Mouse (Mus musculus) neural tube, embryonic 13.5 days (tissue): ENCODE measurements around the gene Skap2. TPM values are rescaled to one million over a fixed set of nuclear protein-coding genes. Genes with fewer than 3 reads are reported as not detected.

Experiments
- ATAC-seq: fragments of 200-750 bp; cut with Nextera tagmentation; 2 replicates; pipeline ENCODE4 v1.8.0; 2017; ENCODE audit warnings: low read depth, mild to moderate bottlenecking, moderate TSS enrichment, moderate library complexity
- H3K27ac ChIP-seq: fragments of 300-500 bp; sonication (generic); replicated peaks from 2 replicates; pipeline ENCODE4 v1.5.1; 2015; ENCODE audit warnings: moderate library complexity, mild to moderate bottlenecking, inconsistent platforms
- H3K27me3 ChIP-seq: fragments of 300-500 bp; sonication (generic); 2 replicates; pipeline ENCODE4 v1.6.1; 2015; ENCODE audit warnings: mild to moderate bottlenecking, inconsistent platforms
- H3K36me3 ChIP-seq: fragments of 300-500 bp; sonication (generic); 2 replicates; pipeline ENCODE4 v1.6.1; 2015; ENCODE audit warnings: mild to moderate bottlenecking, inconsistent platforms
- H3K4me1 ChIP-seq: fragments of 300-500 bp; sonication (generic); replicated peaks from 2 replicates; pipeline ENCODE4 v1.6.1; 2015; ENCODE audit warnings: inconsistent platforms
- H3K4me2 ChIP-seq: fragments of 300-500 bp; sonication (generic); 2 replicates; pipeline ENCODE4 v1.6.1; 2015; ENCODE audit warnings: inconsistent platforms, mild to moderate bottlenecking, moderate library complexity
- H3K4me3 ChIP-seq: fragments of 300-500 bp; sonication (generic); 2 replicates; pipeline ENCODE4 v1.5.1; 2015; ENCODE audit warnings: mild to moderate bottlenecking, inconsistent platforms
- H3K9ac ChIP-seq: fragments of 300-500 bp; sonication (generic); 2 replicates; pipeline ENCODE4 v1.6.1; 2015; ENCODE audit warnings: moderate library complexity, mild to moderate bottlenecking, inconsistent platforms
- H3K9me3 ChIP-seq: fragments of 300-500 bp; sonication (generic); 2 replicates; pipeline ENCODE4 v1.6.1; 2016; ENCODE audit warnings: inconsistent platforms
- WGBS: fragments of 180-500 bp; shearing (Covaris S2); methylation state at CpG from one replicate; pipeline ENCODE4 v1.1.7; 2015; 5-methylcytosine and 5-hydroxymethylcytosine counted together
- polyA plus RNA-seq: library from polyadenylated mRNA; unstranded; fragments of >200 nt; fragmentation: Nextera tagmentation; extraction: Ambion mirVana; gene quantifications from 2 replicates; pipeline ENCODE4 v1.2.1, GENCODE M21; 2015

The Skap2 gene
- polyA plus RNA-seq, 1 experiment from 2014 or later, result 37.0 TPM

DNA sequence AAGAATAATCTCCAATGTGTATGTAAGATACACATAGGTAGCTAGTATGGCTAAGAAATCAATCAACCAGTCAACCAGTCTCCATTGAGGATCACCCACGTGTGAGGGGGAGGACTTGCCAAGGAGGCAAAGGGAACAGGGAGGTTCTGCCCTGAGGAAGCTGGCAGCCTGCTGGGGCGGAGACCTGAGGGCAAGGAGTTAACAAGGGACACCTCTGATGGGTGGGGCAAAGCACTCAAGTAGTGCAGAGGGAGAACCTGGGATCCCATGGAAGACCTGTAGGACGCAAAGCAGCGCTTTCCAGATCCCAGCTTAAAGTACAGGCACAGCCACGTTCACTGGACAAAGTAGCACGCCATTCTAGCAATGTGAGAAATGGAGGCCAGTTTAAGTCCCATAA lies 131.6 kb downstream of the Skap2 start:
- ATAC-seq, result no peak
- H3K4me1 ChIP-seq, result peaks cover 62% of the 10 kb centered on the region
- H3K4me2 ChIP-seq, result 0 out of 2 replicates have a peak overlapping the region, but pooled peaks have one; percentile 11
- 34% methylated on average over 6 of the region's 6 CpGs for WGBS
- H3K9ac ChIP-seq, result no peak overlapping the region
- no peaks in the 10 kb centered on the region for H3K27me3 ChIP-seq
- H3K27ac ChIP-seq, result peak overlapping the region; percentile 42; the same call in 1 of the 2 replicates
- H3K9me3 ChIP-seq, result no peaks in the 10 kb centered on the region
- H3K4me3 ChIP-seq, result no peak overlapping the region
- H3K36me3 ChIP-seq, result no peaks in the 10 kb centered on the region

DNA sequence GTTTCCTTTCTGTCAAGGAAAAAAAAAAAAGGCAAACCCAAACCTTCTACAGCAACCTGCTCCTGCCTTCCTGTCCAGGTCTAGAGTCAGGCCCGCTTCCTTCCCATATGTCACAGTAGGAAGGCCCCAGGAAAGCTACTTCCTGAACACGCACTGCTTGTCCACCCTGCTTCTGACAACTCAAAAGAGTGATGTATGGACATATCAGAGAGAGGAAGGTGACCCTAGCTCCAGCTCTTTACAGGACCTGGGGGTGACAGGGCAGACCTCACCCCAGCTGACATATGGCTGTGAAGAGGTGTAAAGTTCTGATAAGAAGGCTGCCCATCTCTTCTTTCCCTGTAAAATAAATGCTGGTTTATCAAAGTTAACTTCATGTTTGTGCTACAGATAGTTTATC lies 133.8 kb downstream of the Skap2 start:
- no peaks in the 10 kb centered on the region for H3K9me3 ChIP-seq
- 84% methylated on average over 2 of the region's 2 CpGs for WGBS

DNA sequence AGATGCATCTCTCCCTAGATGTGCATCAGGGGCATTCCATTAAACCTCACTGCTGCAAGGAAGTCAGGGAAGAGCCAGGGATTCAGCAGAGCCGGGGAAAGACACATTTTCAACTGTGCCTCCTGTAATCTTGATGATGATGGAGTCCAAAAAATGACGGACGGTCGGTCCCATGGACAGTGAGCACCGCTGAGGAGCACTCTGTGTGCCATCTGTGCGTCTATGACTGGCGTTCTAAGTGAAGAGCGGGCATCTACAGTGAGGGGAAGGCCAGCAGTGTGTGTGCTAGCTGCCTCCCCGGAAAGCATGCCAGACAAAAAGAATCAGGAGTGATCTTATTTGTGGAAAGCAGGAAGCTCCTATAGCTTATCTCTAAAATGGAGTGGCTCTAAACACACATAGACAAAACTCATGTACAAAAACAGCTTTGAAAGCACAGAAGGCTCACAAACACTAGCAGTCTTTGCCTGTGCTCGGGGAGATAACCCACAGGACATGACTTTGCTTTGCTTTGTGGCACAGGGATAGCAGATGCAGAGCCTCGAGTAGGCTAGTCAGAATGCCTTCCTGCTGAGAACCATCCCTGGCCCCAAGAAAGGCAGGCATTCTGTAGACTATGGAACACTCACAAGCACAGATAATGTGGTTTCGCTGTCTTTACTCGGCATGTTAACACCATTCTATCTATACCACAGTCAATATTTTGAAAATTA lies 135.4 kb downstream of the Skap2 start:
- Histone ChIP-seq H3K27me3 (no peaks in the 10 kb centered on the region), H3K4me2 (peak overlapping the region; percentile 10; the same call in 1 of the 2 replicates), H3K4me1 (peaks cover 64% of the 10 kb centered on the region)

More for the DNA sequence above, 133.8 kb downstream of the Skap2 start:
- Histone ChIP-seq H3K27ac (no peak overlapping the region), H3K27me3 (no peaks in the 10 kb centered on the region), H3K4me3 (no peak overlapping the region), H3K4me1 (peaks cover 76% of the 10 kb centered on the region), H3K4me2 (no peak overlapping the region), H3K9ac (no peak overlapping the region), H3K36me3 (no peaks in the 10 kb centered on the region)
- ATAC-seq, result no peak

DNA sequence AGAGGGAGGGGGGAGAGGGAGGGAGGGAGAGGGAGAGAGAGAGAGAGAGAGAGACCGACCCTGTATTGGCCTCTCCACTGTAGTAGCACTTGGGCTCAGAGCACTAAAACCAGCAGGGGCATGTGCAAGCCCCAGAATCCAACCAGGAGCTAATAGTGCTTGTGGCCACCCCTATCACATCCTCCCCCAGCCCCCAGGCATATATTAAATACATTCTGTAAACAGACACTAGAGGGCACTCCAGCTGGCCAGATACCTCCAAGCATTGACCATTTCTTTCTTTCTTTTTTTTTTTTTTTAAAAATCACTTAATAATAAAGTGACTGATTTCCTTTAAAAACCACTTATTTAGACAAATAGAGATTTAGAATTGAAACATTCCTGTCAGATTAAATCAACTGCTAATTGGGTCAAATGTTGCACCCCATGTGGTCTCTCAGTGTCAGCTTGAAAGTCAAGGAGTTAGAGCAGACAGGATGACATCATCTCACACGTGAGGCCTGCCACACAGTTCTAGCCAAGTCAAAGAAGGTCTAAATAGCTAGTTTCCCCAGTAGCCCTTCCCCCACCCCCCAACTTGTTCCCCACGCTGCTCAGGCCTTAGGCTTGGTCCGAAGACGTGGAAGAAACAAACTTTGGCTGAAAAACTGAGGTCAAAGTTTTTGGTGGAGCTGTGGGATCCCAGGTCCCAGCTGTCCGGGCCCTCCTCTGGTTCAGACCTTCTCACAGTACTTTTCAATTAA lies 136.3 kb downstream of the Skap2 start:
- Histone ChIP-seq H3K36me3 (no peaks in the 10 kb centered on the region), H3K27ac (peak overlapping the region; percentile 61), H3K4me3 (no peak overlapping the region), H3K9me3 (no peaks in the 10 kb centered on the region), H3K27me3 (no peaks in the 10 kb centered on the region), H3K4me1 (peaks cover 64% of the 10 kb centered on the region), H3K4me2 (peak overlapping the region; percentile 21), H3K9ac (0 out of 2 replicates have a peak overlapping the region, but pooled peaks have one; percentile 36)
- 16% methylated on average over 6 of the region's 6 CpGs for WGBS
- peak; percentile 80 for ATAC-seq

More for the DNA sequence above, 135.4 kb downstream of the Skap2 start:
- Histone ChIP-seq H3K9ac (peak overlapping the region; percentile 47; the same call in 1 of the 2 replicates), H3K36me3 (no peaks in the 10 kb centered on the region), H3K27ac (peak overlapping the region; percentile 78), H3K9me3 (no peaks in the 10 kb centered on the region), H3K4me3 (no peak overlapping the region)
- ATAC-seq, result no peak
- WGBS, result 40% methylated on average over 13 of the region's 13 CpGs

DNA sequence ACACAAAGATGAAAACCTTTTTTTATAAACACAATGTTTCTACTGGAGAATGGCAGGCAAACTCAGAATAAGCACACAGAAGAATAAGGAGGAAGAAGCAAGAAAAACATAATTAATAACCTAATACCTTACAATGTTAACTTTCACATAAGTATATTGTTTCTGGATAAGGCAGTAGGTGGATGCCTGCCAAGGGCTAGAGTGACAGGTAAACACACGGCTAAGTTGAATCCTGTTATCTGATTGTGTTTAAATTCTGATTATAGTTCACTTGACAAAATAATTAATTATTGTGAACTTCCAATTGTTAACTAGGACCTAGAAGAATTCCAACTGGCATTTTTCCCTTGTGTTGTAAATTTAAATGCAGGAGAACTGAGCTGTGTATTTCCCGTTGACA lies 138.3 kb downstream of the Skap2 start:
- H3K27me3 ChIP-seq, result no peaks in the 10 kb centered on the region
- H3K4me2 ChIP-seq, result no peak overlapping the region
- H3K4me1 ChIP-seq, result peaks cover 57% of the 10 kb centered on the region
- H3K9me3 ChIP-seq, result no peaks in the 10 kb centered on the region
- H3K36me3 ChIP-seq, result no peaks in the 10 kb centered on the region
- no peak overlapping the region for H3K4me3 ChIP-seq
- ATAC-seq, result no peak
- H3K9ac ChIP-seq, result no peak overlapping the region
- 36% methylated on average over 2 of the region's 2 CpGs for WGBS
- no peak overlapping the region for H3K27ac ChIP-seq

DNA sequence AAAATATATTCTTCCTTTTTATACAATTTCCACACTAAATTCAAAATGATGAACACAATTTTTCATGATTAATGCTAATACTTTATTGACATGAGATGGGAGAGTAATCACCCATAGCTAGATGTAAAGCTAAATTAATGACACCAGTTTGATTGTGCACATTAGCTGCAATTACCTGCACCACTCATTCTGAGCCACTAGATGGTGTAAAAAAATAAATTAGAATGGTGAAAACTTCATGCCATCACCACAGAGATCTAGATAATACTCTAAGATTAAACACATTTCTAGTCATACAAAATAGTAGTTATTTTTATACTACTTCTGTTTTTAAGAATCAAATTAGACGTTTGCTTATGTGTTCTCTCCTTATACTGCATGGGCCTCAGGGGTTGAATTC lies 141.2 kb downstream of the Skap2 start:
- Histone ChIP-seq H3K36me3 (no peaks in the 10 kb centered on the region), H3K9ac (no peak overlapping the region), H3K9me3 (no peaks in the 10 kb centered on the region), H3K4me2 (no peak overlapping the region), H3K27me3 (no peaks in the 10 kb centered on the region), H3K4me1 (peaks cover 29% of the 10 kb centered on the region), H3K4me3 (no peak overlapping the region), H3K27ac (no peak overlapping the region)
- no peak for ATAC-seq
- 0% methylated on average over 1 of the region's 1 CpGs for WGBS

DNA sequence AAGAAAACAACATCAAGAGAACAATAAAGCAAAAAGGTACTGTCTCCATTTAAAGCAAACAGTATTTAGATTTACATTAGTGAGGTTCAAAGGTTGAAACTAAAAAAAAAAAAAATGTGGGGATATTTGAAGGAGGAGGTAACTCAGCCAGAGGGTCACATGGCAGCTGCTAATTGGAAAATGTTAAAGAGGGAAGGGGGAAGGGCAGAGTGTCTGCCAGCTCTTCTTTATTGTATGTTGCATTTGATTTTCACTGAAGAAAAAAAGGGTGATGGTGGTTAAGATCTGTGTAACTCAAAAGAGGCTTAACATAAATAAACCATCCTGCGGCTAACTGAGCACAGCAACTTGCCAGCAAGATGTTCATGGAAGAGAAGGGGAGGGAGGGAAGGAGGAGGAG lies 142.1 kb downstream of the Skap2 start:
- Histone ChIP-seq H3K9me3 (no peaks in the 10 kb centered on the region), H3K9ac (no peak overlapping the region), H3K36me3 (no peaks in the 10 kb centered on the region), H3K4me2 (no peak overlapping the region), H3K27me3 (no peaks in the 10 kb centered on the region), H3K4me1 (peaks cover 22% of the 10 kb centered on the region), H3K27ac (no peak overlapping the region), H3K4me3 (no peak overlapping the region)
- 25% methylated on average over 1 of the region's 1 CpGs for WGBS
- no peak for ATAC-seq

DNA sequence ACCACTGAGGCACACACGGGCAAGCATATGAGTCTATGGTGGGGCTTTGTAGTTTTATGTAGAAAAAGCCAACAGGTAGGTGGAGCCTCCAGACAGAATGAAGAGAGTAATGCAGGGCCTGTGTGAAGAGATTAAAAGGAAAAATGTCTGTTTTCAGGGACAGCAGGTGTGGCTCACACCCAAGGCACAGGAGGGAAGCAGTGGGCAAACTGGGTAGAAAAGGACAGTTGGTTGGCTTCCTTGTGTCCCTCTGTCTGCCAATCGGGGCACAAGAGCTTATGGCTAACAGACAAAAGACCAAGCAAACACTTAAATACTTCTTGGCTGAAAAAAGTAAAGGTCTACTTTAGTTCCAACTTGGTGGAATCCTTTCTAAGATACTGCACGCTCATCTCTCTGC lies 145.8 kb downstream of the Skap2 start:
- Histone ChIP-seq H3K4me3 (no peak overlapping the region), H3K27ac (no peak overlapping the region), H3K27me3 (no peaks in the 10 kb centered on the region), H3K36me3 (no peaks in the 10 kb centered on the region), H3K9me3 (no peaks in the 10 kb centered on the region), H3K4me2 (no peak overlapping the region), H3K4me1 (peaks cover 29% of the 10 kb centered on the region), H3K9ac (no peak overlapping the region)
- 82% methylated on average over 3 of the region's 3 CpGs for WGBS
- no peak for ATAC-seq

DNA sequence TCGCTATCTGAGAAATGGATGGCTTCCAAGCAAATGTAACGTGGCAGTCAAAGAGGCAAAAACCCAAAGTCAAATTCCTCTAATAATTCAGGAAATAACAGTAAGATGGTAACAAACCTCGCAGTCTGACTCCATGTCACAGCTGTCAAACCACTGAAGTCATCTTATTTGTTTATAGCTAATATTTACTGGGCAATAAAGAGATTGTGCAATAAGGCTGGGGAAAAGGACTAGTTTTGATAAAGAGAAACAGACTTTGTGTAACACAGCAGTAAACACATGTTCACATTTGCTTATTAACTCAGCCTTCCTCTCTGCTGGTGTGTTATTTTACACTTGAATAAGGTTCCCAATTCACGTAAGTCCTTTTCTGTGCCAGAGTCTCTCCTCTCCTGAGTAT lies 148.8 kb downstream of the Skap2 start:
- Histone ChIP-seq H3K4me3 (no peak overlapping the region), H3K9me3 (no peaks in the 10 kb centered on the region), H3K27me3 (no peaks in the 10 kb centered on the region), H3K36me3 (no peaks in the 10 kb centered on the region), H3K4me1 (peaks cover 30% of the 10 kb centered on the region), H3K4me2 (no peak overlapping the region), H3K9ac (no peak overlapping the region), H3K27ac (peak overlapping the region; percentile 14; the same call in 1 of the 2 replicates)
- ATAC-seq, result no peak
- WGBS, result 63% methylated on average over 4 of the region's 4 CpGs

DNA sequence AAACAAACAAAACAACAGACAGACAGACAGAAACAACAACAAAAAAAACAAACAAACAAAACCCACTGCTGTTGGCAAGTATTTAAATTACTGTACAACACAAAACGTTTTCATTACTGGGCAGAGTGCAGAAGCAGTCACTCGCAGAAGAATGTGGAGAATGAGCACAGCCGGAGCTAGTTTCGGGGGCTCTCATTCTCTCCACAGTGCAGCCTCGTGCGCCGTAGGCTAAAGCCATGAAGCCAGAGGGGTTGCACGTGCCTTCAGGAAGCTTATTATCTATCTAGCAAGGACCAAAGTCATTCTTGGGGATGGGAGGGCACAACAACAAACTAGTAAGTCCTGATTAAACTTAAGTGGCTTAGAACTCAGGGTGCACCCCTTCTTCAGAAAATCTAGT lies 152.0 kb downstream of the Skap2 start:
- WGBS, result 13% methylated on average over 8 of the region's 8 CpGs
- no peak overlapping the region for H3K4me2 ChIP-seq
- peaks cover 44% of the 10 kb centered on the region for H3K4me1 ChIP-seq
- H3K9me3 ChIP-seq, result no peaks in the 10 kb centered on the region
- H3K36me3 ChIP-seq, result no peaks in the 10 kb centered on the region
- H3K9ac ChIP-seq, result no peak overlapping the region
- H3K4me3 ChIP-seq, result no peak overlapping the region
- no peak for ATAC-seq
- no peaks in the 10 kb centered on the region for H3K27me3 ChIP-seq
- no peak overlapping the region for H3K27ac ChIP-seq

DNA sequence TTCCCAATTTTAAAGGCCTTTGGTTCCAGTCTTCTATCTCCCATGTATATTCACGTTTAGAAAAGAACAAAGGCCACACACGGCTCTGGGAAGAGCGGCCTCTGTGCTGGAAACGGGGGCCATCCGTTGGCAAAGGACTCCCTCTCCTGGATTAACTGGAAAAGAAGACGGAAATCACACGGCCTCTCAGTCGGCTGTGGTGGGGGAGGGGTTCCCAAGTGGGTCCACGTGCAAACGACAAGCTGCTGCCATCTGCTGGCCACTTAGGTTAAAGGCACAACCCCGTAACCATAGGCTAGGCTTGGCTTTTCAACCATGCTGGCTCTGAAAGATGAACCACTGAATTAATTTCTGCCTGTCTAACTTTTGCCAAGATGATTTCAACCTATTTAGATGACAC lies 154.5 kb downstream of the Skap2 start:
- H3K9ac ChIP-seq, result no peak overlapping the region
- 0% methylated on average over 11 of the region's 11 CpGs for WGBS
- ATAC-seq, result peak; percentile 96
- H3K4me1 ChIP-seq, result peaks cover 37% of the 10 kb centered on the region
- no peak overlapping the region for H3K4me3 ChIP-seq
- H3K27me3 ChIP-seq, result peaks cover 14% of the 10 kb centered on the region
- H3K4me2 ChIP-seq, result no peak overlapping the region
- H3K36me3 ChIP-seq, result no peaks in the 10 kb centered on the region
- no peaks in the 10 kb centered on the region for H3K9me3 ChIP-seq
- H3K27ac ChIP-seq, result peak overlapping the region; percentile 82

DNA sequence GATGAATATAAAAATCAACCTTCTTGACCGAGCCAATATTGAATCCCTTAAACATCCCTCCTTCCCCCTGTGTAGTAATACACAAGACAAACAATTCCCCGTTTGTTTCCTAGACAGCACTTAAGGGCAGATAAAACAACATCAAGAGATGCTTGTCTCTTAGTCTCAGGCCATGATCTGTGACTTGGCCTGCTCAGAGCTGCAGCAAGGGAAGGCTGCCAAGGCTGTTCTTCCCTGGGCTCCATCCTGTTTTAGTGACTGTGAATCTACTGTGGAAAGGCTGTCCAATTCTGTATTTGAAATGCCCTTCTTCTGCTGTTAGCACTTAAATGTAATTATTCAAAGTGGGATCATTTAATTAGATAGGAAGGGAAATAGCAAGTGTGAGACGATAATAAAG lies 159.1 kb downstream of the Skap2 start:
- H3K36me3 ChIP-seq, result no peaks in the 10 kb centered on the region
- no peak overlapping the region for H3K27ac ChIP-seq
- no peak for ATAC-seq
- no peak overlapping the region for H3K4me3 ChIP-seq
- WGBS, result 58% methylated on average over 3 of the region's 3 CpGs
- peaks cover 59% of the 10 kb centered on the region for H3K4me1 ChIP-seq
- no peak overlapping the region for H3K4me2 ChIP-seq
- H3K9ac ChIP-seq, result no peak overlapping the region
- H3K27me3 ChIP-seq, result peaks cover 17% of the 10 kb centered on the region
- H3K9me3 ChIP-seq, result no peaks in the 10 kb centered on the region
